Mouse (Mus musculus) adrenal gland, adult 2 months (tissue): ENCODE results near the gene D10Wsu102e. TPM values are rescaled to one million over a fixed set of nuclear protein-coding genes. Genes with fewer than 3 reads are reported as not detected.
A peak's percentile ranks its signal among the peaks of the same experiment; 100 is the strongest.
"Not testable (repeated sequence)": the region's sequence is repeated elsewhere in the genome, so short reads cannot be mapped to it uniquely, and the experiment has no call there.

Experiments used
- DNase-seq: peaks from one replicate; pipeline ENCODE4 v3.0.0; 2021
- polyA plus RNA-seq: library from polyadenylated mRNA; depleted of rRNA; stranded (reverse); fragments of >200 nt; gene quantifications from 2 replicates; pipeline ENCODE4 v1.2.3, GENCODE M21; 2012
- total RNA-seq, 2 experiments: library from RNA; stranded (reverse); gene quantifications; 2 replicates each; pipeline ENCODE4 v1.2.3; 2021

The D10Wsu102e gene
- total and polyA plus RNA-seq, 3 experiments, result 0.15 to 0.81 (median 0.69) TPM

- DNase-seq, result no peak
Measured at GRCm38 (mm10) chr10:83346359-83346736, 13.7 kb upstream of the D10Wsu102e start.

- no peak for DNase-seq
Measured at GRCm38 (mm10) chr10:83347494-83347893, 12.5 kb upstream of the D10Wsu102e start.

DNA sequence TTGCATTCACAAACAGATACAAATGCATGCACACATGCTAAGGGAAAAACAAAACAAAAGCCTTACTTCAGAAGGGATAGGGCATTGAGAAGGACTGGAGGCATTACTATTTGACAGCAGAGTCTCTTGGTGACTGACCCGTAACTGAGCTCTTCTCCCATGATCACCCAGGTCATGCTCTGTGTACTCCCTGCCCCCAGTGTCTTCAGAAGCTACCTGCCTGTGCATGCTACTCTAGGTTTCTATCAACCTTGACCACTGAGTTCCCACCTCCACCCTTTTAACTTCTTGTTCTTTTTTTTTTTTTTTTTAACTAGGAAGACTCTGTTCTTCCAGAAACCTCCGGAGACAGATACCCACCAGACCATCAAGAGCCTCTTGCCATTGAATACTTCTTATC, 9.3 kb upstream of the D10Wsu102e start:
- no peak for DNase-seq

DNA sequence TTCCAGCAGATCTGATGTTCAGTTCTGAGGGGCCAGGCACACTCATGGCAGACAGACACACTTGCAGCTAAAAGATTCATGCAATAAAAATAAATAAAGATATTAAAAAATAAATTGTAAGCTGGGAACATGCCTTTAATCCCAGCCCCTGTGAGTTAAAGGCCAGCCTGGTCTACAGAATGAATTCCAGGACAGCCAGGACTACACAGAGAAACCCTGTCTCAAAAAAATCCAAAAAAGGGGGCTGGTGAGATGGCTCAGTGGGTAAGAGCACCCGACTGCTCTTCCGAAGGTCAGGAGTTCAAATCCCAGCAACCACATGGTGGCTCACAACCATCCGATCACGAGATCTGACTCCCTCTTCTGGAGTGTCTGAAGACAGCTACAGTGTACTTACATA, 8.2 kb upstream of the D10Wsu102e start:
- not testable (repeated sequence) for DNase-seq

GRCm38 (mm10) chr10:83353680-83354332, 6.2 kb upstream of the D10Wsu102e start:
- DNase-seq, result no peak

GRCm38 (mm10) chr10:83354333-83354719, 5.7 kb upstream of the D10Wsu102e start:
- no peak for DNase-seq

- DNase-seq, result no peak
Measured at GRCm38 (mm10) chr10:83356416-83356815, 3.6 kb upstream of the D10Wsu102e start.

DNA sequence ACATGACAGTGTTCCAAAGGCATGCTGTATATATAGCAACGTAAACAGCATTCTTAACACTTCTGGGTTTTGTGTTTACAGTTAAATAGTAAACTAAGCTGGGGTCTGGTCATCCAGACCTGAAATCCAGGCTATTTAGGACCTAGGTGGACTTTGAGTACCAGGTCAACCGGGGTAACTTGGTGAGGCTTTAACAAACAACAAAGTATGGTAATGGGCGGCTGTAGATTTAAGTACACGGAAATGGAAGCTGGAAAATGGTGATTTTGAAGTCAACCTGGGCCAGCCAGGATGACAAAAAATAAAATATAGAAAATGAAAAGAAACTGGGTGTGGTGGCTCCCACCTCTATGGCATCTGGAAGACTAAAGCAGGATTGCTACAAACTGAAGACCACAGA, 570 bp upstream of the D10Wsu102e start:
- DNase-seq, result no peak

DNA sequence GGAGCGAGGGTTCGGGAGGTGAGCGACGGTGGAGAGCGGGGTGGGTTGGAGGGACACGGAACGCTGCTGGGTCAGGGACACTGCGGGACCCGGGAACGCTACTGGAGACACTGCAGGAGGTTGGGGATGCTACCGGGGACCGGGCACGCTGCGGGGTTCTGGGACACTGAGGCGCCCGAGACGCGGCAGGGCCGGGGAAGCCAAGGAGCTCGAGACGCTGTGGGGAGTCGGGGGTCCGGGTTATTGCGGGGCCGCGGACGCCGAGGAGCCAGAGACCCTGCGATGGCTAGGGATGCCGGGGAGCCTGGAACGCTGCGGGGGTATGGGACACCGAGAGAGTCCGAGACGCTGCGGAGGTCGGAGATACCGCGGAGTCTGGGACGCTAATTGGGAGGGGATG, 335 bp downstream of the D10Wsu102e start:
- no peak for DNase-seq

DNA sequence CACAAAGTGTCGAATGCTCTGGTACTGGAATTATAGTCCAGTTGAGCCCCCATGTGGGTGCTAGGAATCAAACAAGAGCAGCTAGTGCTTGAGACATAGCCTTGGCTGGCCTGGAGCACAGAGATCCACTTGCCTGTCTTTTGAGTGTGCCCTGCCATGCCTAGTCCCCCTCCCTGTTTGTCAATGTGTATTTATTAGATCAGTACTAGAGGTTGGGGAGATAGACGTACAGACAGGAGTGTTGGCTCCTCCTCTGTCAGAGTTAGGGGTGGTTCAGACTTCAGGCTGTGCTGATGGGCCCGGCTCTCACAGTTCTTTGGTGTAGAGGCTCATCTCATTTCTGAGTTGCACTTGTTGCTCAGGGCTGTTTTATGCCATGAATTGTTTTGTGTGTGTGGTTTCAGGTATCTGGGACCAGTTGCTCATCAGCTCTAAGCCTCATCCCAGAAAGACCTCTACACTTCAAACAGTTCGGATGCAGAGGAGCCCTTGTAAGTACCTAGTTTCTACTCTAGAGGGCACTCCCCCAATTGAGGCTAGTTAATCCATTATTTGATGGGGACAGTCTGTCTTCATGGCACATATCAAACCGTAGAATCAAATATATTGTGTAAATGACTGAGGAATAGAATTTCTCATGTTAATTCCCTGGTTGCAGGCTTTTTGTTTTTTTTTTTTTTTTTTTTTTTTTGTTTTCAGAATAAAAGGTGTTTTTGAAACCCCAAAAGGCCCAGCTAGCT, 1.8 kb downstream of the D10Wsu102e start:
- no peak for DNase-seq

DNA sequence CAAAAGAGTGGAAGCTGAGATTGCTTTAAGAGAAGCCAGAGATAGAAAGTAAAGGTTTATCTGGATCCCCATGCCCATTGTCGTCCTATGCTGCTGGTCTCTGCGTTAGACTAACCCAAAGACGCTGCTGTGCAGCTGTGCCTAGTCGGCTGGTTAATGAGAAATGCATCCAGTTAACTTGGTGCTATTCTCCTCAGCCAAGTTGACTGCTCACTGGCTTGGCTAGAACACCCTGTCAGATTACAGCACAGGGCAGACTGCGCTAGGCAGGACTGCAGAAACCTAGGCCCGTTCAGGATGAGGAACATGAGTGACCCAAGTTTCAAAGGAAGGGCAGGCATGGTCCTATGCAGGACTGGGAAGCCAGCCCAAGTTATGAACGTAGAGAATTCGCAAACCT, 3.4 kb downstream of the D10Wsu102e start:
- DNase-seq, result no peak

- no peak for DNase-seq
Measured at GRCm38 (mm10) chr10:83368918-83369317, 8.9 kb downstream of the D10Wsu102e start.

DNA sequence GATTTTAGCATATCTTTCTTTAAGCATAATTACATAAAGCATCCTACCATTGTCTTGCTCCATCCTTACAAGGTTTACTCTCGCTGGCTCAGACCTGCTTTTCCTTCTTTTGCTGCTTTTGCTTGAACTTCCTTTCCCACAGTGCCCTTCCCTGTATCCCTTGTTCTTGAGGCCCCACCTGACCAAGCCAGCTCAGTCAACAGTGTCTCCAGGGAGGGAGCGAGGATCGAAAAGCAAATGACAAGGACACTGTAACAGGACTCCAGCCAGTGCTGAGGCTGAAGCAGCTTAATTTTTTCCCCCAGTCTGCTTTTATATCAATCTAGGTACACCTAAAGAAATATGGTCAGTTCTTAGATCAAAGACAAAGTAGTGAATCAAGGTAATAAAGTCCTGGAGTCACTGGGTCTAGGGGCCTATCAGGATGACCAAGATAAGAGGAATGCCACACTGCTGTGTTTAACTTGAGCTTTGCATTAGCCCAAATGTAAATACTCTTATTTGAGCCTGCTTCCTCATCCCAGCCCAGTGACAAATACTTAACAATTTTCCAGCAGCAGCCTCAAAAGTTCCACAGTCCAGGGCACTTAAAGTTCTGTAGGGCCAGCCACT, 14.1 kb downstream of the D10Wsu102e start:
- DNase-seq, result no peak

DNA sequence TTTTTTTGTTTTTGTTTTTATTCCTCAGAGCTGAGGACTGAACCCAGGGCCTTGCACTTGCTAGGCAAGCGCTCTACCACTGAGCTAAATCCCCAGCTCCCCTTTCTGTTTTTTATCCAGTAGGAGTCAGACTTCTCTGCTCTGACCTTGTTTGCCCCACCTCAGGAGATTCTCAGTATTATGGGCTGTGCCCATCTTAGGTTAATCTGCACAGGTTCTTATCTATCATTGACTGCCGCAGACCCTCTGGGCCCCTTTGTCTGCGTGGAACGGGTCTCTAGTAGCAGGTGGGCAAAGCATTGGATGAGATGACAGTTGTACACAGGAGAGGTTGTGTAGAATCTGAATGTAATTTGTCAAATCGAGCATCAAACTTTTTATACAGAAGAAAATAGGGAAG, 15.4 kb downstream of the D10Wsu102e start:
- not testable (repeated sequence) for DNase-seq

DNA sequence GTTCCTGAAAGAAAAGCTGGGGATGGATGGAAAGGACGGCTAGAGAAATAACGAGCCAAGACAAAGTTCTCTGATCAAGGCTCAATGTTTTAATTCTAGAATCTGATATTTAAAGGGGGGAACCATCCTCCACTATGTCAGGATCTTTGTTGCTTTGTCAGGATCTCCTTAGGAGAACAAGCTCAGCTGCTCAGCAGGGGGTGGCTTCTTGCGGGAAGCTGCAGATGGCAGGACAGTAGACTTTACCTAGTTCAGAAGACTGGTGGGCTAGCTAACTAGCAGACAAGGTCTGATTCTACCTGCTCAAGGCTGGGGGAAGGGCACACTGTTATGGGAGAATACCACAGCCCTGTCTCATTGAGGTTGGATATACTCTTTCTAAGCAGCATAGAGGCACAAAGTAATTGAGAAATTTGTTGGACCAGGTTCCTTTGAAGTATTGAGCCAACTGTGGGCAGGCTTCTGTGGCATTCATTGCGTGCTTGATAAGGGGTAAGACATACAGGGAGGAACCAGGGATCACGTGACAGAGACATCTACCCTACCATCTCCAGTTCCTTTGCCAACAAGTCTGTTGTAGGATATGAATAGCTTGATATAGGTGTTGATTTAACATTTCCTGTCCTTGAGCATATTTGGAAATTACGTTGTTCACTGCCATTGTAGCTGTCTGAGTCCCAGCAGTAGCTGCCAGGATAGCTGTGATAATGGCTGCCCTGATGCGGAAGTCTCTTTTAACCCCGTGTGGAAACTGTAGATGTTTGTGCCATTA, 17.1 kb downstream of the D10Wsu102e start:
- no peak for DNase-seq

- peak; percentile 59 for DNase-seq
Measured at GRCm38 (mm10) chr10:83378083-83378833, 18.2 kb downstream of the D10Wsu102e start.

GRCm38 (mm10) chr10:83380501-83380900, 20.5 kb downstream of the D10Wsu102e start:
- no peak for DNase-seq

DNA sequence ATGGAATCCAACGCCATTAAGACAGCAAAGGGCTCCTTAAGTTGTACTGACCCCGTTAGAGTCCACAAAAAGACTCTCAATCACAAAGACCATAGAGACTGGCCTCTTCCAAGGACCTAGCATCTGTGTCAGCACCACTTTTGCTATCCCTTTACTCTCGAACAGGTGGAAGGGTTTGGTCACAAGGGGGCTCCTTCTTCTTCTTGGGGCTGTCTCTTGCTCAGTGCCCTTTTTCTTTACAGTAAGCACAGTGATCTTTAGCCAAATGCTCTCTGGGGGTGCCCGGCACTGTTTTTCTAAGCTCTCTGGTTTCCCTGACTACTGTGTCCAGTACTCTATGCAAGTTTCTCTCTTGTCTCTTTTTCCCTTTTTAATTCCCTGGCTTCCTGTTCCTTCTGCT, 22.5 kb downstream of the D10Wsu102e start:
- DNase-seq, result no peak

GRCm38 (mm10) chr10:83382988-83383387, 23.0 kb downstream of the D10Wsu102e start:
- DNase-seq, result no peak

- DNase-seq, result no peak
Measured at GRCm38 (mm10) chr10:83383863-83384262, 23.8 kb downstream of the D10Wsu102e start.

DNA sequence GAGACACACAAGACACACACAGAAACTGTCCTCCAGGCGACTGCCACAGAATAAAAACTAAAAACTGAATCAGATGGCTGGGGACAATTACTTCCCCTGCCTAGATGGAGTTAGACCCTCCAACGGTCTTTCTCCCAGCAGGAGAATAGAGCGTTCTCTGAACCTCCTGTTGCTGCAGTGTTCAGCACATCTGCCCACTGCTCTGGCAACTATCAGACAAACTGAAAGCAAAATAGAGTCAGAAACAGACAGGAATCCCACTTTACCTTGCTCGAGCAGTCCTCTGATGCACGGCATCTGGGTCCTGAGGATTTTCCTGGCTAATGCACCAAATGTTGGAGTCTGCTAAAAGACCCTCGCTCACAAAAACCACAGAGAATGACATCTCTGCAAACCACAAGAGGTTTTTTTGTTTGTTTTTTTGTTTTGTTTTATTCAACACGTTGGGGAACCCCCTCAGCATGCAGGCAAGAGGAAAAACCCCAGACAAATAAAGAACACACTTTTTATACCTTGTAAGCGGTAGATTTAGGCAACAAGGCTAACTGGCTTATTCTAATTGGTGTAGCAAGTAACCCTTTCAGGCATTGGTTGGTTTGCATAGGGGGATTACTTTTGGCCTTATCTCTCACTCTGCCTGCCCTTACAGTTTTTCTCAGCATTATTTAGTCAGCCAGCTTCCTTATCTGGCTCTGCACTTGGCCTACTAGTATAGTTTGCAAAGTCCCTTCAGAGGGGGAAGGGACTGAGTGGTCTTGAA, 24.6 kb downstream of the D10Wsu102e start:
- DNase-seq, result no peak
